8 mouse cellular contexts compared by ENCODE assay signal in the genomic region with DNA sequence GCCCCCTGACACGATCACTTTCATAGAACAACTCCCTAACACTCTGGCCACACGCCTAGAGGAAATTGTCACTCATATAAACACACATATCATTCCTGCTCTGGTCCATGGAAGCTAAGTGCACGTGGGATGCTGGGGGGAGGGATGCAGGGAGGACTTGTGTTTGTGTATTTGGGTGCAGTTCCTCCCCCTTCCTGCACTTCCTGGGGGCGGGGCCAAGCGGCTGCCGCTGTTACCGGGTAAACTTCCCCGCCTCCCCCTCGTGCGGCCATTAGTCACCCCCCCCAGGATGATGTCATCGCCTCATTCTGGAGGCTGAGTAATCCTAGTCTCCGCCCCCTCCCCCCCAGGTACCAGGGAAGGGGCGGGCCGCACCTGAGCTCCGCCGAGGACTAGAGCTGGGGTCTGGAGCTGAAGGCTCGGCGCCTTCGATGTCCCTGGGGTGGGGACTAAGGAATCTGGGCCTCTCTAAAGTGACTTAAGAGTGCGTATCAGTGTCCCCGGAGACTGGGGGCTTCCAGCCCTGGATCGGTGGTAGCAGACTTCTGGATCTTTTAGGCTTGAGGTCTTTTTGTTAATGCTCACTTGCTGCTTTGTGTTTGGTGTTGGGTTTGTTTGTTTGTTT. TPM values are rescaled to one million over a fixed set of nuclear protein-coding genes. Genes with fewer than 3 reads are reported as not detected.
DNase-seq lines count a peak whose midpoint lies in the region; ATAC-seq and TF ChIP-seq lines count a peak whose summit lies in the region.

No protein-coding gene starts in this region.

- no peaks in the 10 kb centered on the region for H3K36me3 ChIP-seq in hindbrain, embryonic 13.5 days
- H3K36me3 ChIP-seq in macrophage (ENCODE audit: inconsistent target), result no peaks in the 10 kb centered on the region

- no peaks in the 10 kb centered on the region for H3K27me3 ChIP-seq in Patski
- H3K27me3 ChIP-seq in hindbrain, embryonic 13.5 days, result no peaks in the 10 kb centered on the region

- H3K4me2 ChIP-seq in hindbrain, embryonic 13.5 days, result peak overlapping the region; percentile 63

- CTCF ChIA-PET in Patski (lab: Charles Lee), result interaction anchor here (1.3 kb wide), 1 partner anchor 16 kb away, joined by 5 read pairs; no protein-coding TSS in a partner anchor

- peak overlapping the region; percentile 56 for H3K27ac ChIP-seq in hindbrain, embryonic 13.5 days
- H3K27ac ChIP-seq in macrophage, result peak overlapping the region; percentile 37

- in situ Hi-C loops in Patski (cut with MboI; ENCODE audit: low pct_unique_long_range_greater_than_20kb), result no loop called here

- ATAC-seq in Patski, result peak; percentile 18
- peak; percentile 8; the same call in 1 of the 2 replicates for ATAC-seq in hindbrain, embryonic 13.5 days (ENCODE audit: low FRiP score)

- DNase-seq in Patski (ENCODE audit: low read depth, low spot score), result no peak
- peak; percentile 97 to 99 for DNase-seq in cerebellum, postnatal 10 days
- peak; percentile 63 to 67 for DNase-seq in frontal cortex, postnatal 14 days (ENCODE audit: low spot score in 2 of 2)
- DNase-seq in layer of hippocampus, postnatal 36 days, result peak; percentile 65 to 77
- DNase-seq in retina, postnatal 7 days (ENCODE audit: low read depth, low spot score), result peak; percentile 85
- peak; percentile 64 for DNase-seq in urinary bladder, adult 2 months (ENCODE audit: low spot score)

- WGBS in hindbrain, embryonic 13.5 days, result under 1% methylated on average over 22 of the region's 22 CpGs
- 10% methylated on average over 17 of the region's 22 CpGs for WGBS in macrophage (ENCODE audit: missing documents)

- TF ChIP-seq CTCF in Patski (IDR thresholded peaks at IDR 0.05), result no peak

- peaks cover 40% of the 10 kb centered on the region for H3K4me1 ChIP-seq in hindbrain, embryonic 13.5 days (replicated peaks)

- H3K79me2 ChIP-seq in macrophage (ENCODE audit: inconsistent target), result no peaks in the 10 kb centered on the region

- peak overlapping the region; percentile 66 for H3K9ac ChIP-seq in hindbrain, embryonic 13.5 days

- no peaks in the 10 kb centered on the region for H3K9me3 ChIP-seq in hindbrain, embryonic 13.5 days

- POLR2A ChIA-PET in Patski (lab: Charles Lee), result interaction anchor here (0.6 to 1.2 kb wide), 2 partner anchors 9 to 103 kb away, joined by 3 read pairs; no protein-coding TSS in a partner anchor

- peak overlapping the region; percentile 37 for H3K4me3 ChIP-seq in hindbrain, embryonic 13.5 days
- H3K4me3 ChIP-seq in macrophage (ENCODE audit: inconsistent target), result no peak overlapping the region

RNA-seq across cellular contexts. Expression of a gene that starts 10.3 kb away (rescaled TPM):
- polyA plus RNA-seq in Patski (2021) (78.2 TPM), macrophage (2018) (99.0 to 183 TPM (median 120 TPM) in 3 replicates)
- polyA plus RNA-seq in hindbrain, embryonic 13.5 days (2015; fragmentation: Nextera tagmentation; extraction: Ambion mirVana), result 23.9 and 27.9 TPM in 2 replicates
- 10 to 100 TPM; 69.0 to 77.7 TPM for total RNA-seq in layer of hippocampus, postnatal 36 days (2021)
- 100 to 1,000 TPM; 304 to 896 (median 675) TPM for total RNA-seq in macrophage (2018; cell fraction: chromatin; rRNA removed)
- 10 to 100 TPM; 52.8 to 97.2 (median 73.4) TPM for total RNA-seq in macrophage (2018; cell fraction: cytosol; rRNA removed)
- total RNA-seq in macrophage (2018; cell fraction: nucleus; rRNA removed), result 100 to 1,000 TPM; 161 to 339 (median 237) TPM
- 61.4 and 104 TPM in 2 replicates for polyA plus RNA-seq in urinary bladder, adult 2 months (2012; rRNA removed)

RNA-seq across cellular contexts. Expression of a gene that starts 11.3 kb away (rescaled TPM):
- polyA plus RNA-seq in Patski (2021) (12.6 TPM), macrophage (2018) (5.0 to 24.1 TPM (median 6.4 TPM) in 3 replicates)
- polyA plus RNA-seq in hindbrain, embryonic 13.5 days (2015; fragmentation: Nextera tagmentation; extraction: Ambion mirVana), result 24.0 and 24.2 TPM in 2 replicates
- total RNA-seq in layer of hippocampus, postnatal 36 days (2021), result 10 to 100 TPM; 11.3 to 13.0 TPM
- total RNA-seq in macrophage (2018; cell fraction: chromatin; rRNA removed), result 10 to 100 TPM in 18 of 26 experiments, 1 to 10 TPM in 8; 2.3 to 27.4 (median 15.9) TPM
- 10 to 100 TPM in 23 of 26 experiments, 1 to 10 TPM in 3; 6.6 to 26.3 (median 16.8) TPM for total RNA-seq in macrophage (2018; cell fraction: cytosol; rRNA removed)
- 10 to 100 TPM; 11.1 to 31.5 (median 20.5) TPM for total RNA-seq in macrophage (2018; cell fraction: nucleus; rRNA removed)
- polyA plus RNA-seq in urinary bladder, adult 2 months (2012; rRNA removed), result 5.0 and 5.2 TPM in 2 replicates

RNA-seq across cellular contexts. Expression of a gene that starts 23.5 kb away (rescaled TPM):
- polyA plus RNA-seq in Patski (2021) (13.0 TPM), macrophage (2018) (1.9 to 10.1 TPM (median 7.4 TPM) in 3 replicates)
- polyA plus RNA-seq in hindbrain, embryonic 13.5 days (2015; fragmentation: Nextera tagmentation; extraction: Ambion mirVana), result 33.4 and 33.8 TPM in 2 replicates
- 10 to 100 TPM; 31.2 to 33.0 TPM for total RNA-seq in layer of hippocampus, postnatal 36 days (2021)
- 10 to 100 TPM; 11.6 to 72.8 (median 39.4) TPM for total RNA-seq in macrophage (2018; cell fraction: chromatin; rRNA removed)
- 10 to 100 TPM in 4 of 26 experiments, 1 to 10 TPM in 22; 5.9 to 11.6 (median 8.4) TPM for total RNA-seq in macrophage (2018; cell fraction: cytosol; rRNA removed)
- total RNA-seq in macrophage (2018; cell fraction: nucleus; rRNA removed), result 10 to 100 TPM; 10.3 to 35.9 (median 25.5) TPM
- 26.5 and 36.7 TPM in 2 replicates for polyA plus RNA-seq in urinary bladder, adult 2 months (2012; rRNA removed)

RNA-seq across cellular contexts. Expression of a gene that starts 37.5 kb away (rescaled TPM):
- polyA plus RNA-seq in Patski (2021) (not detected), macrophage (2018) (254 to 928 TPM (median 285 TPM) in 3 replicates)
- polyA plus RNA-seq in hindbrain, embryonic 13.5 days (2015; fragmentation: Nextera tagmentation; extraction: Ambion mirVana), result 1.7 and 2.3 TPM in 2 replicates
- total RNA-seq in layer of hippocampus, postnatal 36 days (2021), result 1 to 10 TPM in 1 of 2 experiments, under 1 TPM in 1; 0.62 to 1.9 TPM
- 100 to 1,000 TPM in 11 of 26 experiments, 10 to 100 TPM in 15; 18.9 to 297 (median 75.1) TPM for total RNA-seq in macrophage (2018; cell fraction: chromatin; rRNA removed)
- total RNA-seq in macrophage (2018; cell fraction: cytosol; rRNA removed), result 100 to 1,000 TPM; 105 to 683 (median 289) TPM
- total RNA-seq in macrophage (2018; cell fraction: nucleus; rRNA removed), result 100 to 1,000 TPM; 102 to 954 (median 358) TPM
- polyA plus RNA-seq in urinary bladder, adult 2 months (2012; rRNA removed), result 11.8 and 16.8 TPM in 2 replicates

RNA-seq across cellular contexts. Expression of a gene that starts 52.9 kb away (rescaled TPM):
- polyA plus RNA-seq in Patski (2021), result not detected
- 0.08 and 0.14 TPM in 2 replicates for polyA plus RNA-seq in hindbrain, embryonic 13.5 days (2015; fragmentation: Nextera tagmentation; extraction: Ambion mirVana)
- under 1 TPM; 0.35 to 0.60 TPM for total RNA-seq in layer of hippocampus, postnatal 36 days (2021)
- total RNA-seq in macrophage (2018; cell fraction: chromatin; rRNA removed), result 1 to 10 TPM; 1.3 to 9.4 (median 4.6) TPM
- 1 to 10 TPM; 2.3 to 7.1 (median 4.2) TPM for total RNA-seq in macrophage (2018; cell fraction: cytosol; rRNA removed)
- total RNA-seq in macrophage (2018; cell fraction: nucleus; rRNA removed), result 10 to 100 TPM in 8 of 26 experiments, 1 to 10 TPM in 18; 4.5 to 18.7 (median 8.2) TPM
- polyA plus RNA-seq in macrophage (2018), result 5.3 to 5.8 TPM (median 5.7 TPM) in 3 replicates
- 1.6 and 1.7 TPM in 2 replicates for polyA plus RNA-seq in urinary bladder, adult 2 months (2012; rRNA removed)
